Mouse (Mus musculus): Measurements from ENCODE around the gene Zswim8. TPM values are rescaled to one million over a fixed set of nuclear protein-coding genes. Genes with fewer than 3 reads are reported as not detected.

Zswim8 gene
- polyA plus RNA-seq, 1 experiment from 2014 or later: 50.5 TPM

DNA sequence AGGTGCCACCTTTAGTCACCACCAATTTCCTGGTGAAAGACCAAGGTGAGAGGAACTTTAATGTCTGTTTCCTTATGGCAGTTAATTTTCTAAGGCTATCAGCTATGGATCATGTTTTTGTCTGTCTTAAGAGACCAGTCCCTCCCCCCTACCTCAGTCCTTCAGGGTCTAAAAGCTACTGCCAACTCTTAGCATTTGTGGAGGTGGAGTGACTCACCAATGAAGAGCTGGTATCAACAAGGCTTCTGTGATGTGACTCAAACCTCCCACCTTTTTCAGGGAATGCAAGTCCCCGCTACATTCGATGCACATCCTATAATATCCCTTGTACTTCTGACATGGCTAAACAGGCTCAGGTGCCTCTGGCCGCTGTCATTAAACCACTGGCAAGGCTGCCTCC, 20.8 kb upstream of the Zswim8 start:
- DNase-seq (ENCODE audit: low spot score) (no peak), ATAC-seq (ENCODE audit: low FRiP score) (no peak)
- no peaks in the 10 kb centered on the region for H3K27me3 ChIP-seq (ENCODE audit: control insufficient read depth, insufficient read depth, low read length)
- no peaks in the 10 kb centered on the region for H3K9me3 ChIP-seq (ENCODE audit: control insufficient read depth, low read length)
- H3K4me2 ChIP-seq (replicated peaks): no peak overlapping the region
- no peak overlapping the region for H3K4me3 ChIP-seq (replicated peaks; ENCODE audit: low read length)
- no peaks in the 10 kb centered on the region for H3K4me1 ChIP-seq (replicated peaks; ENCODE audit: control insufficient read depth, insufficient read depth, low read length)
- 98% methylated on average over 3 of the region's 3 CpGs for WGBS
- no peak overlapping the region for H3K27ac ChIP-seq
- peaks cover 100% of the 10 kb centered on the region for H3K36me3 ChIP-seq (replicated peaks; ENCODE audit: control insufficient read depth, insufficient read depth)
- H3K9ac ChIP-seq: no peak overlapping the region

DNA sequence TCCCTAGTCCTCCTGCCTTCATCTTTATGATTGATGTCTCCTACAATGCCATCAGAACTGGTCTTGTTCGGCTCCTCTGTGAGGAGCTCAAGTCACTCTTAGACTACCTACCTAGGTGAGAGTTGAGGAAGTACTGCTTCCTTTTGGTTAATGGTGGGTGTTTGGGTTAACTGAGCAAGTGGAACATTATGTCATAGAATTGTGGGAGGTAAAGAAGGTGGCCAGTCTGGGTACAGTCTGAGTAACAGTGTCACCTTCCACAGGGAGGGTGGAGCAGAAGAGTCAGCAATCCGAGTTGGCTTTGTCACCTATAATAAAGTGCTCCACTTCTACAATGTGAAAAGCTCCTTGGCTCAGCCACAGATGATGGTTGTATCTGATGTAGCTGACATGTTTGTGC, 18.3 kb upstream of the Zswim8 start:
- Histone ChIP-seq H3K4me1 (replicated peaks; ENCODE audit: control insufficient read depth, insufficient read depth, low read length) (no peaks in the 10 kb centered on the region), H3K4me3 (replicated peaks; ENCODE audit: low read length) (no peak overlapping the region), H3K27ac (no peak overlapping the region), H3K36me3 (replicated peaks; ENCODE audit: control insufficient read depth, insufficient read depth) (peaks cover 100% of the 10 kb centered on the region), H3K9ac (no peak overlapping the region), H3K9me3 (ENCODE audit: control insufficient read depth, low read length) (no peaks in the 10 kb centered on the region), H3K27me3 (ENCODE audit: control insufficient read depth, insufficient read depth, low read length) (no peaks in the 10 kb centered on the region), H3K4me2 (replicated peaks) (no peak overlapping the region)
- whole genome bisulfite sequencing: 95% methylated on average over 2 of the region's 2 CpGs
- no peak for ATAC-seq (ENCODE audit: low FRiP score)
- no peak for DNase-seq (ENCODE audit: low spot score)

DNA sequence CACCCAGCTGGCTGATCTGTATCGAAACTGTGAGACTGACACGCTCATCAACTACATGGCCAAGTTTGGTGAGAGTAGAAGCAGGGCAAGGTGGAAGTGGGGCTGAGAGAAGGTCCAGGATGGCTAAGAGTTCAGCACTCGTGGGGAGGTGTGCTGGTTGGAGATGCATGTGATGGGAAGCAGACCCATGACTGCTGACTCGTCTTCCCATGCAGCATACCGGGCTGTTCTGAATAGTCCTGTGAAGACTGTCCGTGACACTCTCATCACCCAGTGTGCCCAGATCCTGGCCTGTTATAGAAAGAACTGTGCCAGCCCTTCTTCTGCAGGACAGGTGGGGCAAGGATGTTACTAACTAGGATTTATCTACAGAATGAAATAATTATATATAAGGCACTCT, 15.6 kb upstream of the Zswim8 start:
- Histone ChIP-seq H3K4me3 (replicated peaks; ENCODE audit: low read length) (no peak overlapping the region), H3K9ac (no peak overlapping the region), H3K36me3 (replicated peaks; ENCODE audit: control insufficient read depth, insufficient read depth) (peaks cover 74% of the 10 kb centered on the region), H3K4me2 (replicated peaks) (no peak overlapping the region), H3K9me3 (ENCODE audit: control insufficient read depth, low read length) (no peaks in the 10 kb centered on the region), H3K4me1 (replicated peaks; ENCODE audit: control insufficient read depth, insufficient read depth, low read length) (peaks cover 14% of the 10 kb centered on the region), H3K27ac (no peak overlapping the region), H3K27me3 (ENCODE audit: control insufficient read depth, insufficient read depth, low read length) (no peaks in the 10 kb centered on the region)
- ATAC-seq (ENCODE audit: low FRiP score) (no peak), DNase-seq (ENCODE audit: low spot score) (no peak)
- 96% methylated on average over 6 of the region's 6 CpGs for WGBS

DNA sequence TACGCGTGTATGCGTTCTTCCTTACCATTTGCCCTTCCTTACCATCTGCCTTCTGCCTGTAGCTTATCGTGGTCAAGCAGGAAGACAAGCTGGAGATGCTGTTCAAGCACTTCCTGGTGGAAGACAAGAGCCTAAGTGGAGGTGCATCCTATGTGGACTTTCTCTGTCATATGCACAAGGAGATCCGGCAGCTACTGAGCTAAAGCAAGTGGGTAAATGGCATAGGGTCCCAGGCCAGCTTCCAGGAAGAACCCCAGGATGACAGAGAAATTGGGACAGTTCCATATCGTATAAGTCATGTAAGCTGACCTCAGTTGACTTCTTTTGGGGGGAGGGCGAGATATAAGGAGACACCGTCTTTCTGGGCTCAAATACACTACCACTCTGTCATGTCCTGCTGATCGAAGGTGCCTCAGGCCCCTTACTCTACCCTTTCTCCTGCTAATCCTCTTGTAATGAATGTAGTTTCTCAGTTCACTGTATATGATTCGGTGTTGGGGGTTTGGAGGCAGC, 13.7 kb upstream of the Zswim8 start:
- DNase-seq (ENCODE audit: low spot score): no peak
- no peak overlapping the region for H3K4me3 ChIP-seq (replicated peaks; ENCODE audit: low read length)
- H3K9me3 ChIP-seq (ENCODE audit: control insufficient read depth, low read length): no peaks in the 10 kb centered on the region
- no peaks in the 10 kb centered on the region for H3K27me3 ChIP-seq (ENCODE audit: control insufficient read depth, insufficient read depth, low read length)
- no peak overlapping the region for H3K27ac ChIP-seq
- peaks cover 29% of the 10 kb centered on the region for H3K4me1 ChIP-seq (replicated peaks; ENCODE audit: control insufficient read depth, insufficient read depth, low read length)
- H3K9ac ChIP-seq: no peak overlapping the region
- H3K36me3 ChIP-seq (replicated peaks; ENCODE audit: control insufficient read depth, insufficient read depth): peaks cover 55% of the 10 kb centered on the region
- no peak for ATAC-seq (ENCODE audit: low FRiP score)
- H3K4me2 ChIP-seq (replicated peaks): no peak overlapping the region
- 92% methylated on average over 10 of the region's 10 CpGs for whole genome bisulfite sequencing

- Histone ChIP-seq H3K9ac (peak overlapping the region; percentile 94), H3K4me1 (replicated peaks; ENCODE audit: control insufficient read depth, insufficient read depth, low read length) (peaks cover 35% of the 10 kb centered on the region), H3K27me3 (ENCODE audit: control insufficient read depth, insufficient read depth, low read length) (no peaks in the 10 kb centered on the region), H3K4me2 (replicated peaks) (peak overlapping the region; percentile 79), H3K4me3 (replicated peaks; ENCODE audit: low read length) (peak overlapping the region; percentile 86), H3K9me3 (ENCODE audit: control insufficient read depth, low read length) (no peaks in the 10 kb centered on the region), H3K36me3 (replicated peaks; ENCODE audit: control insufficient read depth, insufficient read depth) (peaks cover 49% of the 10 kb centered on the region), H3K27ac (peak overlapping the region; percentile 99)
- ATAC-seq (ENCODE audit: low FRiP score) (peak; percentile 22), DNase-seq (ENCODE audit: low spot score) (no peak)
- WGBS: 51% methylated on average over 13 of the region's 13 CpGs
Measured at GRCm38 (mm10) chr14:20694185-20694883, 13.0 kb upstream of the Zswim8 start.

DNA sequence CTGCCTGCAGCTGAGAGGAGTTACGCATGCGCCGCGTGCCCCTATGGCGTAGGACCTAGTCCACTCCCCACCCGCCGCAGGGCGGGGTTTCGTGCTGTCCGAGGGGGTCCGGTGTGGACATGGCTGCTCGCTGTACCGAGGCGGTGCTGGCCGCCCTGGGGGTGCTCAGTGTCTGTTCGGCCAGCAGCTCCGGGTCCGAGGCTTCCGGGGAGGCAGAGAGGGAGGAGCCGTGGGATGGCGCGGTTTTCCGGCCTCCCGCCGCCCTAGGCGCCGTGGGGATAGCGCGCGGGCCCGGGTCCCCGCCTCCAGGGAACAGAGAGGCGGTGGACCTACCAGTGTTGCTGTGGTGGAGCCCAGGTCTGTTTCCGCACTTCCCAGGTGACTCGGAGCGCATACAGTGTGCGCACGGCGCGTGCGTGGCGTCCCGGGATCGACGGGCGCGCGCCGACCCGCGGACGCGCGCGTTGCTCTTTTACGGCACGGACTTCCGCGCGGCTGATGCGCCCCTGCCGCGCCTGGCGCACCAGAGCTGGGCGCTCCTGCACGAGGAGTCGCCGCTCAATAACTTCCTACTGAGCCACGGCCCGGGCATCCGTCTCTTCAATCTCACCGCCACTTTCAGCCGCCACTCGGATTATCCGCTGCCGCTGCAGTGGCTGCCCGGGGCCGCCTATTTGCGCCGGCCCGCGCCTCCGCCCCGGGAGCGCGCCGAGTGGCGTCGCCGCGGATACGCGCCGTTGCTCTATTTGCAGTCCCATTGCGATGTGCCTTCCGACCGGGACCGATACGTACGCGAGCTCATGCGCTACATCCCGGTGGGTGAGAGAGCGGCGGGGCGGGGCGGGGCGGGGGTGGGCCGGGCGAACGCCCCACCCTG, 12.2 kb upstream of the Zswim8 start, which contains the start of gene Fut11:
TSS of gene Fut11 (plus strand) at position 85 of the 877 bp plus-strand sequence.
- peak; percentile 87 for DNase-seq (ENCODE audit: low spot score)
- no peaks in the 10 kb centered on the region for H3K9me3 ChIP-seq (ENCODE audit: control insufficient read depth, low read length)
- peak within 1 kb of the TSS; percentile 79 for H3K4me2 ChIP-seq (replicated peaks)
- H3K9ac ChIP-seq: peak within 1 kb of the TSS; percentile 94
- peak within 1 kb of the TSS; percentile 86 for H3K4me3 ChIP-seq (replicated peaks; ENCODE audit: low read length)
- peaks cover 43% of the 10 kb centered on the region for H3K4me1 ChIP-seq (replicated peaks; ENCODE audit: control insufficient read depth, insufficient read depth, low read length)
- peaks cover 42% of the 10 kb centered on the region for H3K36me3 ChIP-seq (replicated peaks; ENCODE audit: control insufficient read depth, insufficient read depth)
- H3K27me3 ChIP-seq (ENCODE audit: control insufficient read depth, insufficient read depth, low read length): no peaks in the 10 kb centered on the region
- peak; percentile 92 for ATAC-seq (ENCODE audit: low FRiP score)
- H3K27ac ChIP-seq: peak within 1 kb of the TSS; percentile 99
- WGBS: under 1% methylated on average over 108 of the region's 111 CpGs

GRCm38 (mm10) chr14:20695761-20696520, 11.4 kb upstream of the Zswim8 start:
- peak overlapping the region; percentile 99 for H3K27ac ChIP-seq
- no peak; the same call in 1 of the 2 replicates for ATAC-seq (ENCODE audit: low FRiP score)
- H3K4me1 ChIP-seq (replicated peaks; ENCODE audit: control insufficient read depth, insufficient read depth, low read length): peaks cover 48% of the 10 kb centered on the region
- H3K4me3 ChIP-seq (replicated peaks; ENCODE audit: low read length): peak overlapping the region; percentile 86
- H3K9ac ChIP-seq: peak overlapping the region; percentile 94
- peaks cover 39% of the 10 kb centered on the region for H3K36me3 ChIP-seq (replicated peaks; ENCODE audit: control insufficient read depth, insufficient read depth)
- WGBS: 12% methylated on average over 27 of the region's 27 CpGs
- no peaks in the 10 kb centered on the region for H3K27me3 ChIP-seq (ENCODE audit: control insufficient read depth, insufficient read depth, low read length)
- peak overlapping the region; percentile 79 for H3K4me2 ChIP-seq (replicated peaks)
- DNase-seq (ENCODE audit: low spot score): peak; percentile 34
- no peaks in the 10 kb centered on the region for H3K9me3 ChIP-seq (ENCODE audit: control insufficient read depth, low read length)

GRCm38 (mm10) chr14:20696986-20697385, 10.4 kb upstream of the Zswim8 start:
- ATAC-seq (ENCODE audit: low FRiP score) (no peak), DNase-seq (ENCODE audit: low spot score) (peak; percentile 71)
- no peaks in the 10 kb centered on the region for H3K9me3 ChIP-seq (ENCODE audit: control insufficient read depth, low read length)
- no peaks in the 10 kb centered on the region for H3K27me3 ChIP-seq (ENCODE audit: control insufficient read depth, insufficient read depth, low read length)
- H3K4me3 ChIP-seq (replicated peaks; ENCODE audit: low read length): peak overlapping the region; percentile 86
- H3K4me2 ChIP-seq (replicated peaks): peak overlapping the region; percentile 79
- peaks cover 29% of the 10 kb centered on the region for H3K36me3 ChIP-seq (replicated peaks; ENCODE audit: control insufficient read depth, insufficient read depth)
- peak overlapping the region; percentile 16; the same call in 1 of the 2 replicates for H3K27ac ChIP-seq
- 7% methylated on average over 1 of the region's 1 CpGs for WGBS
- H3K4me1 ChIP-seq (replicated peaks; ENCODE audit: control insufficient read depth, insufficient read depth, low read length): peaks cover 59% of the 10 kb centered on the region
- H3K9ac ChIP-seq: peak overlapping the region; percentile 94

Measured in hindbrain, embryonic 14.5 days (tissue).